Mouse (Mus musculus): ENCODE measurements around the gene Foxd2. TPM values are rescaled to one million over a fixed set of nuclear protein-coding genes. Genes with fewer than 3 reads are reported as not detected.

Foxd2 gene
- total and polyA plus RNA-seq, 3 experiments, result 0.14 to 0.32 (median 0.16) TPM

- WGBS, result under 1% methylated on average over 116 of the region's 125 CpGs
- H3K79me2 ChIP-seq (replicated peaks; ENCODE audit: control insufficient read depth, insufficient read depth, low read length), result no peaks in the 10 kb centered on the region
- no peak for TF ChIP-seq POLR2A (IDR thresholded peaks at IDR 0.05; ENCODE audit: insufficient read depth, low read depth, low read length)
- no peak for TF ChIP-seq EP300 (IDR thresholded peaks at IDR 0.05; ENCODE audit: insufficient read depth, low read depth, low read length)
- TF ChIP-seq CTCF (IDR thresholded peaks at IDR 0.05), result peak; percentile 19; the same call in 1 of the 2 replicates
- no peaks in the 10 kb centered on the region for H3K4me1 ChIP-seq (ENCODE audit: control insufficient read depth, insufficient read depth, low read length)
- peak overlapping the region; percentile 36 for H3K9ac ChIP-seq (ENCODE audit: low read depth, low read length)
- H3K27ac ChIP-seq, result no peak overlapping the region
- H3K36me3 ChIP-seq (ENCODE audit: control insufficient read depth, insufficient read depth, low read length), result no peaks in the 10 kb centered on the region
- intact Hi-C loops (cut with DNase I), result no loop called here
- peak overlapping the region; percentile 34 for H3K4me3 ChIP-seq
- H3K27me3 ChIP-seq (ENCODE audit: control insufficient read depth, insufficient read depth, low read length), result peaks cover 18% of the 10 kb centered on the region
- DNase-seq, result peak; percentile 45 to 62
These were observed 16.6 kb upstream of the Foxd2 start for GRCm38 (mm10) chr4:114924971-114925916.

- peaks cover 1% of the 10 kb centered on the region for H3K27me3 ChIP-seq (ENCODE audit: control insufficient read depth, insufficient read depth, low read length)
- WGBS, result 40% methylated on average over 2 of the region's 2 CpGs
- peak; percentile 86 for TF ChIP-seq CTCF (IDR thresholded peaks at IDR 0.05)
- TF ChIP-seq POLR2A (IDR thresholded peaks at IDR 0.05; ENCODE audit: insufficient read depth, low read depth, low read length), result no peak
- H3K27ac ChIP-seq, result no peak overlapping the region
- no peak overlapping the region for H3K4me3 ChIP-seq
- no peaks in the 10 kb centered on the region for H3K4me1 ChIP-seq (ENCODE audit: control insufficient read depth, insufficient read depth, low read length)
- no peaks in the 10 kb centered on the region for H3K79me2 ChIP-seq (replicated peaks; ENCODE audit: control insufficient read depth, insufficient read depth, low read length)
- intact Hi-C loops (cut with DNase I), result loop anchor here (2.0 kb wide), 1 partner anchor 30 kb away; no protein-coding TSS in a partner anchor
- DNase-seq, result peak in 1 of 2 experiments; percentile 48
- no peaks in the 10 kb centered on the region for H3K36me3 ChIP-seq (ENCODE audit: control insufficient read depth, insufficient read depth, low read length)
- H3K9ac ChIP-seq (ENCODE audit: low read depth, low read length), result no peak overlapping the region
These were observed 8.4 kb upstream of the Foxd2 start for GRCm38 (mm10) chr4:114917091-114917490.

GRCm38 (mm10) chr4:114916056-114916455, 7.4 kb upstream of the Foxd2 start:
- TF ChIP-seq CTCF (IDR thresholded peaks at IDR 0.05) (no peak), EP300 (IDR thresholded peaks at IDR 0.05; ENCODE audit: insufficient read depth, low read depth, low read length) (no peak)
- no peak for DNase-seq
- no peaks in the 10 kb centered on the region for H3K79me2 ChIP-seq (replicated peaks; ENCODE audit: control insufficient read depth, insufficient read depth, low read length)
- intact Hi-C loops (cut with DNase I), result loop anchor here (2.0 kb wide), 1 partner anchor 31 kb away; no protein-coding TSS in a partner anchor
- H3K27me3 ChIP-seq (ENCODE audit: control insufficient read depth, insufficient read depth, low read length), result peaks cover 1% of the 10 kb centered on the region
- no peak overlapping the region for H3K9ac ChIP-seq (ENCODE audit: low read depth, low read length)
- no peak overlapping the region for H3K4me3 ChIP-seq
- no peaks in the 10 kb centered on the region for H3K4me1 ChIP-seq (ENCODE audit: control insufficient read depth, insufficient read depth, low read length)
- 51% methylated on average over 4 of the region's 4 CpGs for whole genome bisulfite sequencing
- H3K27ac ChIP-seq, result no peak overlapping the region
- no peaks in the 10 kb centered on the region for H3K36me3 ChIP-seq (ENCODE audit: control insufficient read depth, insufficient read depth, low read length)

- Histone ChIP-seq H3K27me3 (ENCODE audit: control insufficient read depth, insufficient read depth, low read length) (peaks cover 4% of the 10 kb centered on the region), H3K4me3 (no peak overlapping the region), H3K79me2 (replicated peaks; ENCODE audit: control insufficient read depth, insufficient read depth, low read length) (no peaks in the 10 kb centered on the region), H3K27ac (no peak overlapping the region), H3K4me1 (ENCODE audit: control insufficient read depth, insufficient read depth, low read length) (no peaks in the 10 kb centered on the region; the same call in 1 of the 2 replicates), H3K9ac (ENCODE audit: low read depth, low read length) (no peak overlapping the region), H3K36me3 (ENCODE audit: control insufficient read depth, insufficient read depth, low read length) (no peaks in the 10 kb centered on the region)
- WGBS, result 27% methylated on average over 13 of the region's 13 CpGs
- peak; percentile 35 to 47 for DNase-seq
- intact Hi-C loops (cut with DNase I), result loop anchor here (5.0 kb wide), 1 partner anchor 246 kb away; no protein-coding TSS in a partner anchor
- peak; percentile 66 for TF ChIP-seq CTCF (IDR thresholded peaks at IDR 0.05)
- no peak for TF ChIP-seq POLR2A (IDR thresholded peaks at IDR 0.05; ENCODE audit: insufficient read depth, low read depth, low read length)
These were observed 4.9 kb upstream of the Foxd2 start for GRCm38 (mm10) chr4:114913594-114913962.

GRCm38 (mm10) chr4:114912705-114913593, 4.3 kb upstream of the Foxd2 start:
- WGBS, result 42% methylated on average over 35 of the region's 35 CpGs
- Histone ChIP-seq H3K36me3 (ENCODE audit: control insufficient read depth, insufficient read depth, low read length) (no peaks in the 10 kb centered on the region), H3K4me3 (no peak overlapping the region), H3K9ac (ENCODE audit: low read depth, low read length) (no peak overlapping the region), H3K79me2 (replicated peaks; ENCODE audit: control insufficient read depth, insufficient read depth, low read length) (no peaks in the 10 kb centered on the region), H3K27me3 (ENCODE audit: control insufficient read depth, insufficient read depth, low read length) (peaks cover 7% of the 10 kb centered on the region), H3K4me1 (ENCODE audit: control insufficient read depth, insufficient read depth, low read length) (no peaks in the 10 kb centered on the region; the same call in 1 of the 2 replicates), H3K27ac (no peak overlapping the region)
- TF ChIP-seq CTCF (IDR thresholded peaks at IDR 0.05) (no peak), EP300 (IDR thresholded peaks at IDR 0.05; ENCODE audit: insufficient read depth, low read depth, low read length) (no peak)
- intact Hi-C loops (cut with DNase I), result loop anchor here (5.0 kb wide), 1 partner anchor 246 kb away; no protein-coding TSS in a partner anchor
- DNase-seq, result no peak

Data from heart, adult 2 months (tissue).